Mouse (Mus musculus): ENCODE data around the gene Ankrd55. TPM values are rescaled to one million over a fixed set of nuclear protein-coding genes. Genes with fewer than 3 reads are reported as not detected.
A peak's percentile ranks its signal among the peaks of the same experiment; 100 is the strongest.

Ankrd55 gene
- polyA plus RNA-seq, 1 experiment from 2014 or later, result 0.24 TPM

GRCm38 (mm10) chr13:112330257-112330656, 42.0 kb downstream of the Ankrd55 start:
- H3K4me1 ChIP-seq, result peaks cover 16% of the 10 kb centered on the region
- no peaks in the 10 kb centered on the region for H3K9me3 ChIP-seq
- H3K9ac ChIP-seq, result no peak overlapping the region
- no peak overlapping the region for H3K27ac ChIP-seq
- no peaks in the 10 kb centered on the region for H3K36me3 ChIP-seq
- WGBS, result 80% methylated on average over 6 of the region's 6 CpGs
- H3K4me3 ChIP-seq (replicated peaks), result no peak overlapping the region
- H3K27me3 ChIP-seq (replicated peaks), result no peaks in the 10 kb centered on the region
- no peak overlapping the region for H3K4me2 ChIP-seq
- no peak for ATAC-seq (ENCODE audit: insufficient read depth, low FRiP score, low read depth)

DNA sequence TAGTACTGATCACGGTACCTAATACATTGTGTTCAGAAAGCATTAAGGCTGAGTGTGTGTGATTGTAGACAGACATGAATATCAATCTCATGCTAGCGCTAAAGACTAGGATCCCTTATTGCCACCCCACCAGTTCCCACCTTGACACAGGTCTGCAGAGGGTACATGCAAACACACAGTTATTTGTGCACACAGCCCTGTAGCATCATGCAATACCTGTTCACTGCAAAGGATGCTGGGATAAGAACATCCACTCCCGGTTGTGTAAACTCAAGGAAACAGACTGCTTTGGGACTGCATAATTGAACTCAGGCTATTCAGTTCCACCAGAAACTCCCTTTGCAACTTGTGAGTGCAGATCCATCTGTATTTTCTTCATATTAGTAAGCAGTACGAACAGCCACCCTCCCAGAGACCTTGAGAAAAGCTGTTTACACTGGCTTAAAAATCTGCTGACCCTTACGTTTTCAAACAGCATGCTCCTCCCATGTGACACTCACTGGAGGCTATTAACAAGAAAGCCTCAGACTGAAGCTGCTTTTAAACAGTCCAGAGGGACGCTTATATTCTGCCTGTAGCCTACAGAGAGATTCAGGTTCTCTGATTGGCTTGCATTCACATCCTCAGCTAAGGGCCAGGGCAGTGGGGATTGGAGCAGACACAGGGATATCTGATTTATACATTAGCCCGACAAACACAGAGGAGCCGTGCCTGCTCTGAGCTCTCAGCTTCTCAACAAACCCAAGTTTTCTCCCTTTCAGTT, 42.8 kb downstream of the Ankrd55 start:
- no peaks in the 10 kb centered on the region for H3K9me3 ChIP-seq
- peak overlapping the region; percentile 14; the same call in 1 of the 2 replicates for H3K4me2 ChIP-seq
- H3K36me3 ChIP-seq, result no peaks in the 10 kb centered on the region
- no peaks in the 10 kb centered on the region for H3K27me3 ChIP-seq (replicated peaks)
- H3K4me1 ChIP-seq, result peaks cover 16% of the 10 kb centered on the region
- no peak overlapping the region for H3K4me3 ChIP-seq (replicated peaks)
- WGBS, result 23% methylated on average over 8 of the region's 8 CpGs
- peak overlapping the region; percentile 71 for H3K27ac ChIP-seq
- H3K9ac ChIP-seq, result no peak overlapping the region
- peak; percentile 67; the same call in 1 of the 2 replicates for ATAC-seq (ENCODE audit: insufficient read depth, low FRiP score, low read depth)

- 19% methylated on average over 1 of the region's 1 CpGs for WGBS
- H3K4me3 ChIP-seq (replicated peaks), result no peak overlapping the region
- H3K27me3 ChIP-seq (replicated peaks), result no peaks in the 10 kb centered on the region
- peak overlapping the region; percentile 71 for H3K27ac ChIP-seq
- H3K9ac ChIP-seq, result no peak overlapping the region
- H3K4me2 ChIP-seq, result peak overlapping the region; percentile 14; the same call in 1 of the 2 replicates
- H3K36me3 ChIP-seq, result no peaks in the 10 kb centered on the region
- H3K9me3 ChIP-seq, result no peaks in the 10 kb centered on the region
- peaks cover 16% of the 10 kb centered on the region for H3K4me1 ChIP-seq
- no peak for ATAC-seq (ENCODE audit: insufficient read depth, low FRiP score, low read depth)
Observed at GRCm38 (mm10) chr13:112331682-112332061, 43.4 kb downstream of the Ankrd55 start.

- H3K27ac ChIP-seq, result no peak overlapping the region
- no peak for ATAC-seq (ENCODE audit: insufficient read depth, low FRiP score, low read depth)
- no peaks in the 10 kb centered on the region for H3K36me3 ChIP-seq
- H3K4me2 ChIP-seq, result no peak overlapping the region
- 64% methylated on average over 3 of the region's 3 CpGs for WGBS
- H3K9me3 ChIP-seq, result no peaks in the 10 kb centered on the region
- H3K4me3 ChIP-seq (replicated peaks), result no peak overlapping the region
- no peaks in the 10 kb centered on the region for H3K27me3 ChIP-seq (replicated peaks)
- H3K4me1 ChIP-seq, result peaks cover 7% of the 10 kb centered on the region; the same call in 1 of the 2 replicates
- no peak overlapping the region for H3K9ac ChIP-seq
Observed at GRCm38 (mm10) chr13:112335531-112335930, 47.3 kb downstream of the Ankrd55 start.

DNA sequence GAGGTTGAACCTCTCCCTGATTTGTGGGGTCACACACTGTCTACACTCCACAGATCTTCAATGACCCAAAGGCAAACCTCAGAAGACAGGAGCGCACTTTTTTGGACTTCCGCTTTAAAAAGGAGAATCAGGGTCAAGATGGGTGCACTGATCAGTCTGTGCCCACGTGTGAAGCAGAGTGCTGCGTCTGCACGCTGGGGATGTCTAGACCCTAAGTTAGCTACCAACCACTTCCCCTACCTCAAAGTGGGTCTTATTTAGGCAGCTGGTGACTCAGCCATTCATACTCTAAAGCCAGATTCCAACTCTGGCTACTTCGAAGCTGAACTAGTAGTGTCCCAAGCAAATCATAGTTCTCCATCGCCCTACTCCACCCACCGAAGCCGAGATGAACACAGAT, 48.9 kb downstream of the Ankrd55 start:
- Histone ChIP-seq H3K27me3 (replicated peaks) (no peaks in the 10 kb centered on the region), H3K4me2 (no peak overlapping the region), H3K4me1 (no peaks in the 10 kb centered on the region), H3K9ac (no peak overlapping the region), H3K4me3 (replicated peaks) (no peak overlapping the region), H3K27ac (no peak overlapping the region), H3K9me3 (no peaks in the 10 kb centered on the region), H3K36me3 (no peaks in the 10 kb centered on the region)
- ATAC-seq (ENCODE audit: insufficient read depth, low FRiP score, low read depth), result no peak
- 96% methylated on average over 9 of the region's 9 CpGs for WGBS

- Histone ChIP-seq H3K9ac (no peak overlapping the region), H3K4me1 (no peaks in the 10 kb centered on the region), H3K27ac (peak overlapping the region; percentile 44; the same call in 1 of the 2 replicates), H3K4me2 (0 out of 2 replicates have a peak overlapping the region, but pooled peaks have one; percentile 19), H3K27me3 (replicated peaks) (no peaks in the 10 kb centered on the region), H3K36me3 (no peaks in the 10 kb centered on the region), H3K4me3 (replicated peaks) (no peak overlapping the region), H3K9me3 (no peaks in the 10 kb centered on the region)
- WGBS, result 46% methylated on average over 8 of the region's 8 CpGs
- ATAC-seq (ENCODE audit: insufficient read depth, low FRiP score, low read depth), result peak; percentile 39; the same call in 1 of the 2 replicates
Observed at GRCm38 (mm10) chr13:112340205-112340604, 52.0 kb downstream of the Ankrd55 start.

- 76% methylated on average over 6 of the region's 6 CpGs for WGBS
- H3K27ac ChIP-seq, result no peak overlapping the region
Observed at GRCm38 (mm10) chr13:112340761-112341160, 52.5 kb downstream of the Ankrd55 start.

DNA sequence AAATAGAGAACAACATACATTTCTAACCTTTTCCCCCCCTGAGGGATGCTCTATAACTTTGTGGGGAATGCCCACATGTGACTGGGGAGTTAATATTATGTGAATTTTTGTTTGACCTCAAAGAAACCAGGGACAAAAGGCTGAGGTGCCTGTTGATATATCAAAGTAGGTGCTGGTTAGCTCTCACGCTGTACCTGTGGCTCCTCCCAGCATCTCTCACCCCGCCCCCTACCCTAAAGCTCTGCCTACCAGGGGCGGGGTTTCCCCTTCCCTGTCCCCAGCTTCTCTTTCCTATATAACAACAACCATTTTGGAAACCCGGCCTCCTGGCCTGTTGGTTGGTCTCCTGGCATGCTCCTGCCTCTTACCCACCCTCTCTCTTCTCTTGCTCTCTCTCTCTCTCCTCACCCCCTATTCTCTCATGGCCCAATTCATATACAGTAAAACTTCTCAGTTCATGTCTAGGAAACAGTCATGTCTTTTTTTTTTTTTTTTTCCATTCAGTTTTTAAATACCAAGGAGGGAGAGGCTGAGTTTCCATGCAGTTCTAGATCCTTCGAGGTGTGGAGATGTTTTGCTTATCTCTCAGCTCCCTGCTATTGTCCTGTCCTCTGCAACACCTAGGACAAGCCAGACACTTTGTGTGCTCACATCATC, 54.8 kb downstream of the Ankrd55 start:
- H3K4me3 ChIP-seq (replicated peaks), result no peak overlapping the region
- H3K9ac ChIP-seq, result no peak overlapping the region
- H3K4me1 ChIP-seq, result no peaks in the 10 kb centered on the region
- WGBS, result 57% methylated on average over 5 of the region's 5 CpGs
- no peak overlapping the region for H3K4me2 ChIP-seq
- no peaks in the 10 kb centered on the region for H3K36me3 ChIP-seq
- H3K27ac ChIP-seq, result no peak overlapping the region
- ATAC-seq (ENCODE audit: insufficient read depth, low FRiP score, low read depth), result no peak
- no peaks in the 10 kb centered on the region for H3K9me3 ChIP-seq
- no peaks in the 10 kb centered on the region for H3K27me3 ChIP-seq (replicated peaks)

More at GRCm38 (mm10) chr13:112340761-112341160, 52.5 kb downstream of the Ankrd55 start:
- Histone ChIP-seq H3K36me3 (no peaks in the 10 kb centered on the region), H3K4me3 (replicated peaks) (no peak overlapping the region), H3K27me3 (replicated peaks) (no peaks in the 10 kb centered on the region), H3K4me2 (no peak overlapping the region), H3K9me3 (no peaks in the 10 kb centered on the region), H3K4me1 (no peaks in the 10 kb centered on the region), H3K9ac (no peak overlapping the region)
- ATAC-seq (ENCODE audit: insufficient read depth, low FRiP score, low read depth), result no peak

DNA sequence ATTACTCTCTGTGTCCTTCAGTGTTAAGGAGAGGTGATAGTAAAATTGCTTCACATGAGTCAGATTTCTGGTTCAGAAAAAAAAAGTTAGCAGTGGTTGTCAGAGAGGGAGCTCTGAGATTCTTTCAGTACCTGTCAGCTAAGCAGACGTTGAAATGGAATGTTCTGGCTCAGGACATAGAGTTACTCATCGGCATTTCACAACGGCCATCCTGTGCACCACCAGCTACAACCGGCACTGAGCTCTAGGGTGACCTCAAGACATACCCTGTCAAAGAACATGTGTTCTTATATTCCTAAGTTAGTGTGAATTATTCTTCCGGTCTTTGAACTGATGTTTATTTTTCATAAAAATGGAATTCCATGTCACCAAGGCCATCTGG, 55.4 kb downstream of the Ankrd55 start:
- H3K9ac ChIP-seq, result no peak overlapping the region

GRCm38 (mm10) chr13:112344270-112344864, 56.1 kb downstream of the Ankrd55 start:
- H3K4me2 ChIP-seq, result no peak overlapping the region
- H3K9ac ChIP-seq, result no peak overlapping the region
- no peak overlapping the region for H3K27ac ChIP-seq
- H3K36me3 ChIP-seq, result no peaks in the 10 kb centered on the region
- H3K4me3 ChIP-seq (replicated peaks), result no peak overlapping the region
- ATAC-seq (ENCODE audit: insufficient read depth, low FRiP score, low read depth), result no peak
- no peaks in the 10 kb centered on the region for H3K9me3 ChIP-seq
- H3K4me1 ChIP-seq, result no peaks in the 10 kb centered on the region
- 75% methylated on average over 8 of the region's 8 CpGs for WGBS
- H3K27me3 ChIP-seq (replicated peaks), result no peaks in the 10 kb centered on the region

More for the DNA sequence above, 55.4 kb downstream of the Ankrd55 start:
- Histone ChIP-seq H3K4me1 (no peaks in the 10 kb centered on the region), H3K27me3 (replicated peaks) (no peaks in the 10 kb centered on the region), H3K9me3 (no peaks in the 10 kb centered on the region), H3K27ac (no peak overlapping the region), H3K36me3 (no peaks in the 10 kb centered on the region), H3K4me3 (replicated peaks) (no peak overlapping the region), H3K4me2 (no peak overlapping the region)
- no peak for ATAC-seq (ENCODE audit: insufficient read depth, low FRiP score, low read depth)
- 77% methylated on average over 5 of the region's 5 CpGs for WGBS

- no peak for ATAC-seq (ENCODE audit: insufficient read depth, low FRiP score, low read depth)
- 60% methylated on average over 2 of the region's 2 CpGs for WGBS
- no peaks in the 10 kb centered on the region for H3K36me3 ChIP-seq
- H3K27me3 ChIP-seq (replicated peaks), result no peaks in the 10 kb centered on the region
- no peak overlapping the region for H3K27ac ChIP-seq
- H3K4me1 ChIP-seq, result no peaks in the 10 kb centered on the region
- no peak overlapping the region for H3K4me2 ChIP-seq
- no peak overlapping the region for H3K9ac ChIP-seq
- no peak overlapping the region for H3K4me3 ChIP-seq (replicated peaks)
- H3K9me3 ChIP-seq, result no peaks in the 10 kb centered on the region
Observed at GRCm38 (mm10) chr13:112345542-112345941, 57.3 kb downstream of the Ankrd55 start.

DNA sequence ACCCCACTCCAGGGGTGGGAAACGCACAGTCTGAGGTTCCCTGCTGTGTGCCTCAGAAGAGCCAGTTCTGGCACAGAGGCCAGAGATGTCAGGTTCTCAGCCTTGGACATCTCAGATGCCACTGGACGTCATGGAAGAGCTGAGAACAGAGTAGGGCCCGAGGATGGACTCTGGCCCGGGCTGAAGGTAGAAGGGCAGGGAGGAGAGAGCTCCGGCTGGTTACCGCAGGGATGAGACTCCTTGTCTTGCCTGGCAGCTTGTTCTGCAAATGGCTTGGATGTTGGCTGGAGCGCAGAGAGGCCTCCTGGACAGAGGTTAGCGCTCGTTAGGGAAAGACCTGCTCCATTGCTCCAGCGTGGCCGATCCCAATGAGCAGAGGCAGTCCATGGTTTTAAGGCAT, 57.8 kb downstream of the Ankrd55 start:
- Histone ChIP-seq H3K4me2 (no peak overlapping the region), H3K4me3 (replicated peaks) (no peak overlapping the region), H3K27ac (no peak overlapping the region), H3K9me3 (no peaks in the 10 kb centered on the region), H3K9ac (no peak overlapping the region), H3K27me3 (replicated peaks) (no peaks in the 10 kb centered on the region), H3K4me1 (no peaks in the 10 kb centered on the region), H3K36me3 (no peaks in the 10 kb centered on the region)
- no peak for ATAC-seq (ENCODE audit: insufficient read depth, low FRiP score, low read depth)
- WGBS, result 85% methylated on average over 11 of the region's 11 CpGs
